Mouse (Mus musculus): ENCODE measurements around the gene Ssxb2. TPM values are rescaled to one million over a fixed set of nuclear protein-coding genes. Genes with fewer than 3 reads are reported as not detected.
"Not testable (repeated sequence)": the region's sequence is repeated elsewhere in the genome, so short reads cannot be mapped to it uniquely, and the experiment has no call there.

Ssxb2 gene
- not detected in 2 replicates for polyA plus RNA-seq (2015; fragmentation: Nextera tagmentation; extraction: Ambion mirVana)

DNA sequence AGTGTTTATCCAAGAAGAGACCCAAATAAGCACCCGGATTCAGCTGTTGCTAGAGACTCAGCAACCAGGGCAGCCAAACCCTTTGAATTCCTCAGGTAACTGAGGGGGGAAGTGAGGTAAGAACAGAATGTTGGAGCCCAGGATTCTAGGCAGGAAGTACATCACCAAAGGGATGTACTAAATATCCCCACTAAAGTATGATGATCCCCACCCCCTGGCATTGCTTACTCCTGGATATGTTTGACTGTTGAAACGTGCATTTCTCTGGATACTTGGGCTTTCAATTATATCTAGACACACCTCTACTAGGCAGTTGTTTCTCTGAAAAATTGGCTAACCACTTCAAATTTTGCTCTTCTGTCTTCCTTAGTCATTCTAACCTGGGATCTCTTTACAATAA is at the start of gene Ssxb2:
Gene Ssxb2 (minus strand): TSS at position 101 of the 400 bp plus-strand sequence.
- not testable (repeated sequence) for H3K27ac ChIP-seq; H3K9me3 ChIP-seq (replicated peaks); H3K27me3 ChIP-seq; ATAC-seq (replicated peaks; ENCODE audit: low FRiP score); H3K4me1 ChIP-seq; H3K9ac ChIP-seq; H3K4me2 ChIP-seq; H3K4me3 ChIP-seq (replicated peaks); H3K36me3 ChIP-seq
- 69% methylated on average over 2 of the region's 2 CpGs for WGBS

- H3K27me3 ChIP-seq; H3K9me3 ChIP-seq (replicated peaks); H3K36me3 ChIP-seq; H3K4me1 ChIP-seq; H3K4me3 ChIP-seq (replicated peaks); H3K27ac ChIP-seq; ATAC-seq (replicated peaks; ENCODE audit: low FRiP score); H3K4me2 ChIP-seq; H3K9ac ChIP-seq: not testable (repeated sequence)
- 36% methylated on average over 1 of the region's 1 CpGs for WGBS
These were observed 48.5 kb downstream of the Ssxb2 start, which contains the start of gene Ssxb1 for GRCm38 (mm10) chrX:8413005-8413404. Gene Ssxb1, plus strand, starts transcription at chrX:8413305.

Other genes with a start within 250 kb of the Ssxb2 start
- gene Ftsj1, start 209.3 kb downstream of the Ssxb2 start, polyA plus RNA-seq (2015; fragmentation: Nextera tagmentation; extraction: Ambion mirVana) = 39.7 and 40.4 TPM in 2 replicates
- 1.4 and 3.4 TPM in 2 replicates for gene Slc38a5, start 190.6 kb downstream of the Ssxb2 start, polyA plus RNA-seq (2015; fragmentation: Nextera tagmentation; extraction: Ambion mirVana)
- not detected in 2 replicates for gene Ssxb10, start 134.3 kb downstream of the Ssxb2 start, polyA plus RNA-seq (2015; fragmentation: Nextera tagmentation; extraction: Ambion mirVana)
- not detected in 2 replicates for gene Ssxb9, start 94.7 kb downstream of the Ssxb2 start, polyA plus RNA-seq (2015; fragmentation: Nextera tagmentation; extraction: Ambion mirVana)
- gene Ssxb1, start 48.4 kb downstream of the Ssxb2 start, polyA plus RNA-seq (2015; fragmentation: Nextera tagmentation; extraction: Ambion mirVana) = not detected in 2 replicates
- not detected in 2 replicates for gene Gm14459, start 63.2 kb upstream of the Ssxb2 start, polyA plus RNA-seq (2015; fragmentation: Nextera tagmentation; extraction: Ambion mirVana)
- not detected in 2 replicates for gene Ssxb6, start 86.5 kb upstream of the Ssxb2 start, polyA plus RNA-seq (2015; fragmentation: Nextera tagmentation; extraction: Ambion mirVana)
- not detected in 2 replicates for gene Ssxb3, start 130.1 kb upstream of the Ssxb2 start, polyA plus RNA-seq (2015; fragmentation: Nextera tagmentation; extraction: Ambion mirVana)
- gene Ssxb8, start 229.1 kb upstream of the Ssxb2 start, polyA plus RNA-seq (2015; fragmentation: Nextera tagmentation; extraction: Ambion mirVana) = not detected in 2 replicates